Mouse (Mus musculus) G1E (cell line): Measurements from ENCODE around the gene Rps11.

ENCODE experiments used
- CTCF ChIP-seq: IDR thresholded peaks from 2 replicates; pipeline ENCODE4 v1.5.1; 2012; ENCODE audit warnings: low read depth, low read length, inconsistent platforms, mixed read lengths
- GATA1 ChIP-seq: IDR thresholded peaks from 2 replicates; pipeline ENCODE4 v1.6.1; 2012; ENCODE audit warnings: borderline replicate concordance, low read length, inconsistent platforms, mixed read lengths
- TAL1 ChIP-seq: conservative IDR thresholded peaks from 2 replicates; pipeline ENCODE4 v1.6.1; 2012; ENCODE audit warnings: low read depth, low read length, inconsistent platforms, mixed read lengths

DNA sequence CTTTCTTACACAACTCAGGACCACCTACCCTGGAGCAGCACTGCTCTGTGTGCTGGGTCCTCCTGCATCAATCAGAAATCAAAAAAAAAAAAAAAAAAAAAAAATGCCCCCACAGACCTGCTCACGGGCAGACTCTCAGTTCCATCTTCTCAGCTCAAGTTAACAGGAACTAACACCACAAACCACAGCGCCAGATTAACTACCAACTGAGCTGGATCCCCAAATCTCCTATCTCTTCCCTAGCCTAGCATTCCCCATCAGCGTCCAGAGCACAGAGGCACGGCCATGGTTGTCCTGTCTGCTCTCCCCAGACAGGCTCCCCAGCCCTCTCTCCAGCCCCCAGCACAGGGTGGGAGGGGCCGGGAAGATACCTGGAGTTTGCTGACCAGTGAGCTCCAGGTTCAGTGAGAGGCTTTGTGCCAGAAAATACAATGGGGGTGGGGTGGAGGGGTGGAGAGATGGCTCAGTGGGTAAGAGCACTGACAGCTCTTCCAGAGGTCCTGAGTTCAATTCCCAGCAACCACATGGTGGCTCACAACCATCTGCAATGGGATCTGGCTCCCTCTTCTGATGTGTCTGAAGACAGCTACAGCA lies 17.1 kb downstream of the Rps11 start:
- TF ChIP-seq CTCF (no peak), TAL1 (no peak), GATA1 (no peak)
